Mouse (Mus musculus): ENCODE measurements around the gene Aff2. TPM values are rescaled to one million over a fixed set of nuclear protein-coding genes. Genes with fewer than 3 reads are reported as not detected.

The Aff2 gene
- polyA plus RNA-seq, 1 experiment from 2014 or later: 25.9 TPM

- no peak for DNase-seq (ENCODE audit: low spot score)
- no peaks in the 10 kb centered on the region for H3K36me3 ChIP-seq
- no peaks in the 10 kb centered on the region for H3K4me1 ChIP-seq
Measured at GRCm38 (mm10) chrX:69502061-69502460, 142.0 kb downstream of the Aff2 start.

GRCm38 (mm10) chrX:69518040-69518575, 158.0 kb downstream of the Aff2 start:
- no peaks in the 10 kb centered on the region for H3K9me3 ChIP-seq (replicated peaks)
- H3K36me3 ChIP-seq: no peaks in the 10 kb centered on the region
- H3K4me3 ChIP-seq: no peak overlapping the region
- 70% methylated on average over 6 of the region's 6 CpGs for WGBS
- no peaks in the 10 kb centered on the region for H3K27me3 ChIP-seq (ENCODE audit: low read depth, poor library complexity, severe bottlenecking)
- no peaks in the 10 kb centered on the region for H3K4me1 ChIP-seq
- DNase-seq (ENCODE audit: low spot score): no peak
- H3K27ac ChIP-seq: no peak overlapping the region

More at GRCm38 (mm10) chrX:69502061-69502460, 142.0 kb downstream of the Aff2 start:
- H3K4me3 ChIP-seq: no peak overlapping the region
- no peaks in the 10 kb centered on the region for H3K9me3 ChIP-seq (replicated peaks)
- H3K27ac ChIP-seq: no peak overlapping the region
- H3K27me3 ChIP-seq (ENCODE audit: low read depth, poor library complexity, severe bottlenecking): no peaks in the 10 kb centered on the region
- WGBS: 91% methylated on average over 3 of the region's 3 CpGs

- Histone ChIP-seq H3K9me3 (replicated peaks) (no peaks in the 10 kb centered on the region), H3K4me1 (no peaks in the 10 kb centered on the region), H3K36me3 (no peaks in the 10 kb centered on the region), H3K27me3 (ENCODE audit: low read depth, poor library complexity, severe bottlenecking) (no peaks in the 10 kb centered on the region), H3K27ac (no peak overlapping the region), H3K4me3 (no peak overlapping the region)
- WGBS: 76% methylated on average over 1 of the region's 1 CpGs
- DNase-seq (ENCODE audit: low spot score): no peak
Measured at GRCm38 (mm10) chrX:69540811-69541210, 180.7 kb downstream of the Aff2 start.

GRCm38 (mm10) chrX:69579903-69580459, 219.9 kb downstream of the Aff2 start:
- no peak overlapping the region for H3K4me3 ChIP-seq
- no peak for DNase-seq (ENCODE audit: low spot score)
- H3K4me1 ChIP-seq: no peaks in the 10 kb centered on the region
- H3K36me3 ChIP-seq: no peaks in the 10 kb centered on the region
- WGBS: 90% methylated on average over 2 of the region's 2 CpGs
- H3K27ac ChIP-seq: no peak overlapping the region
- H3K27me3 ChIP-seq (ENCODE audit: low read depth, poor library complexity, severe bottlenecking): no peaks in the 10 kb centered on the region
- no peaks in the 10 kb centered on the region for H3K9me3 ChIP-seq (replicated peaks)

- no peak overlapping the region for H3K4me3 ChIP-seq
- H3K9me3 ChIP-seq (replicated peaks): no peaks in the 10 kb centered on the region
- H3K4me1 ChIP-seq: no peaks in the 10 kb centered on the region
- no peaks in the 10 kb centered on the region for H3K27me3 ChIP-seq (ENCODE audit: low read depth, poor library complexity, severe bottlenecking)
- DNase-seq (ENCODE audit: low spot score): peak; percentile 29
- no peak overlapping the region for H3K27ac ChIP-seq
- no peaks in the 10 kb centered on the region for H3K36me3 ChIP-seq
Measured at GRCm38 (mm10) chrX:69608793-69609192, 248.7 kb downstream of the Aff2 start.

GRCm38 (mm10) chrX:69663038-69663437, 302.9 kb downstream of the Aff2 start:
- H3K36me3 ChIP-seq: no peaks in the 10 kb centered on the region
- H3K4me1 ChIP-seq: no peaks in the 10 kb centered on the region
- 94% methylated on average over 2 of the region's 2 CpGs for WGBS
- DNase-seq (ENCODE audit: low spot score): no peak
- H3K4me3 ChIP-seq: no peak overlapping the region
- no peaks in the 10 kb centered on the region for H3K9me3 ChIP-seq (replicated peaks)
- H3K27me3 ChIP-seq (ENCODE audit: low read depth, poor library complexity, severe bottlenecking): no peaks in the 10 kb centered on the region
- H3K27ac ChIP-seq: no peak overlapping the region

GRCm38 (mm10) chrX:69666145-69666677, 306.1 kb downstream of the Aff2 start:
- no peak for DNase-seq (ENCODE audit: low spot score)
- Histone ChIP-seq H3K9me3 (replicated peaks) (no peaks in the 10 kb centered on the region), H3K4me3 (no peak overlapping the region), H3K27me3 (ENCODE audit: low read depth, poor library complexity, severe bottlenecking) (no peaks in the 10 kb centered on the region), H3K4me1 (no peaks in the 10 kb centered on the region), H3K36me3 (no peaks in the 10 kb centered on the region), H3K27ac (no peak overlapping the region)
- 70% methylated on average over 3 of the region's 3 CpGs for WGBS

GRCm38 (mm10) chrX:69675691-69676090, 315.6 kb downstream of the Aff2 start:
- Histone ChIP-seq H3K4me1 (no peaks in the 10 kb centered on the region), H3K4me3 (no peak overlapping the region), H3K9me3 (replicated peaks) (no peaks in the 10 kb centered on the region), H3K36me3 (no peaks in the 10 kb centered on the region), H3K27ac (no peak overlapping the region), H3K27me3 (ENCODE audit: low read depth, poor library complexity, severe bottlenecking) (no peaks in the 10 kb centered on the region)
- no peak for DNase-seq (ENCODE audit: low spot score)
- WGBS: 96% methylated on average over 1 of the region's 1 CpGs

GRCm38 (mm10) chrX:69698840-69699239, 338.7 kb downstream of the Aff2 start:
- DNase-seq (ENCODE audit: low spot score): peak; percentile 30
- H3K27ac ChIP-seq: no peak overlapping the region
- 62% methylated on average over 4 of the region's 4 CpGs for whole genome bisulfite sequencing
- H3K27me3 ChIP-seq (ENCODE audit: low read depth, poor library complexity, severe bottlenecking): no peaks in the 10 kb centered on the region
- H3K36me3 ChIP-seq: no peaks in the 10 kb centered on the region
- no peak overlapping the region for H3K4me3 ChIP-seq
- no peaks in the 10 kb centered on the region for H3K9me3 ChIP-seq (replicated peaks)
- H3K4me1 ChIP-seq: no peaks in the 10 kb centered on the region

GRCm38 (mm10) chrX:69738972-69739371, 378.9 kb downstream of the Aff2 start:
- no peaks in the 10 kb centered on the region for H3K27me3 ChIP-seq (ENCODE audit: low read depth, poor library complexity, severe bottlenecking)
- H3K27ac ChIP-seq: no peak overlapping the region
- 70% methylated on average over 3 of the region's 3 CpGs for WGBS

GRCm38 (mm10) chrX:69744962-69745597, 385.0 kb downstream of the Aff2 start:
- Histone ChIP-seq H3K4me1 (no peaks in the 10 kb centered on the region), H3K36me3 (no peaks in the 10 kb centered on the region), H3K27me3 (ENCODE audit: low read depth, poor library complexity, severe bottlenecking) (no peaks in the 10 kb centered on the region), H3K27ac (no peak overlapping the region), H3K4me3 (no peak overlapping the region), H3K9me3 (replicated peaks) (no peaks in the 10 kb centered on the region)
- WGBS: 67% methylated on average over 3 of the region's 3 CpGs
- DNase-seq (ENCODE audit: low spot score): no peak

More at GRCm38 (mm10) chrX:69738972-69739371, 378.9 kb downstream of the Aff2 start:
- no peaks in the 10 kb centered on the region for H3K36me3 ChIP-seq
- no peak for DNase-seq (ENCODE audit: low spot score)
- no peaks in the 10 kb centered on the region for H3K4me1 ChIP-seq
- no peaks in the 10 kb centered on the region for H3K9me3 ChIP-seq (replicated peaks)
- H3K4me3 ChIP-seq: no peak overlapping the region

- H3K36me3 ChIP-seq: no peaks in the 10 kb centered on the region
- no peaks in the 10 kb centered on the region for H3K4me1 ChIP-seq
- H3K4me3 ChIP-seq: no peak overlapping the region
- H3K9me3 ChIP-seq (replicated peaks): no peaks in the 10 kb centered on the region
- H3K27me3 ChIP-seq (ENCODE audit: low read depth, poor library complexity, severe bottlenecking): no peaks in the 10 kb centered on the region
- DNase-seq (ENCODE audit: low spot score): no peak
- WGBS: 87% methylated on average over 2 of the region's 2 CpGs
- H3K27ac ChIP-seq: no peak overlapping the region
Measured at GRCm38 (mm10) chrX:69801890-69802439, 441.9 kb downstream of the Aff2 start.

- Histone ChIP-seq H3K27me3 (ENCODE audit: low read depth, poor library complexity, severe bottlenecking) (no peaks in the 10 kb centered on the region), H3K36me3 (no peaks in the 10 kb centered on the region), H3K4me1 (no peaks in the 10 kb centered on the region), H3K9me3 (replicated peaks) (no peaks in the 10 kb centered on the region), H3K27ac (no peak overlapping the region), H3K4me3 (no peak overlapping the region)
- no peak for DNase-seq (ENCODE audit: low spot score)
- 94% methylated on average over 3 of the region's 3 CpGs for WGBS
Measured at GRCm38 (mm10) chrX:69802481-69802880, 442.4 kb downstream of the Aff2 start.
